Mouse (Mus musculus): Measurements from ENCODE around the gene Ube2g1.

DNA sequence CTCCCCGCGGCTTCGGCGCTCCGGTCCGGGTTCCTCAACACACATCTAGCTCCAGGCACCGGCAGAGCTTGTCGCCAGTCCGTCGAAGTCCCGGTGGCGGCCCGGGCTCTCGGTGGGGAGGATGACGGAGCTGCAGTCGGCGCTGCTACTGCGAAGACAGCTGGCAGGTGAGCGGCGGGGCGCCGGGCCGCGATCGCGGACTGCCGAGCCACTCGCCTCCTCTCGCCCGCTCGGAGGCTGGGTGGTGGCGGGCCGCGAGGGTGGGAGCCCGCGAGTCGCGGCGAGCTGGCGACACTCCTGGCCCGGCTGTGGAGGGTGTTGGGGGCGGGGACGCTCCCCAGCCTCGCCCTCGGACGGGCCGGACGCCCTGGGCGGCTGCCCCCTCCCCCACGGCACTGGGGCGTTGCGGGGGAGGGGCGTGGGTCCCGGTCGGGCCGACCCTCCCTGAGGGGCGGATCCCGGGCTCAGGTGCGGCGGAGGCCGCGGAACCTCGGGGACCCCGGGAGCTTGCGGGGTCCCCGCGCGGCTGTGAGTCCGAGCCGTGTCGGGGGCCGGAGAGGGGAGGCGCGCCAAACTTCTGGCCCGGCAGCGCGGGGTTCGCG, 487 bp downstream of the Ube2g1 start:
- TF ChIP-seq POLR2A (IDR thresholded peaks at IDR 0.05; ENCODE audit: control insufficient read depth, extremely low read depth, insufficient read depth, low read length, poor library complexity) (no peak), CTCF (IDR thresholded peaks at IDR 0.05; ENCODE audit: borderline replicate concordance, control insufficient read depth, extremely low read depth, insufficient read depth, low read length, poor library complexity) (no peak)
